Mouse (Mus musculus) spleen, adult 18-20 months (tissue): Measurements from ENCODE around the gene Ston2.

Experiments
- DNase-seq, 2 experiments: peaks; one replicate each; pipeline ENCODE4 v3.0.0; 2022; ENCODE audit warnings: mixed read lengths in 2 of 2

Ston2 gene

GRCm38 (mm10) chr12:91787959-91788437 lies at the start of gene Ston2:
Ston2 (minus strand) TSS chr12:91788387.
- DNase-seq, result no peak

DNA sequence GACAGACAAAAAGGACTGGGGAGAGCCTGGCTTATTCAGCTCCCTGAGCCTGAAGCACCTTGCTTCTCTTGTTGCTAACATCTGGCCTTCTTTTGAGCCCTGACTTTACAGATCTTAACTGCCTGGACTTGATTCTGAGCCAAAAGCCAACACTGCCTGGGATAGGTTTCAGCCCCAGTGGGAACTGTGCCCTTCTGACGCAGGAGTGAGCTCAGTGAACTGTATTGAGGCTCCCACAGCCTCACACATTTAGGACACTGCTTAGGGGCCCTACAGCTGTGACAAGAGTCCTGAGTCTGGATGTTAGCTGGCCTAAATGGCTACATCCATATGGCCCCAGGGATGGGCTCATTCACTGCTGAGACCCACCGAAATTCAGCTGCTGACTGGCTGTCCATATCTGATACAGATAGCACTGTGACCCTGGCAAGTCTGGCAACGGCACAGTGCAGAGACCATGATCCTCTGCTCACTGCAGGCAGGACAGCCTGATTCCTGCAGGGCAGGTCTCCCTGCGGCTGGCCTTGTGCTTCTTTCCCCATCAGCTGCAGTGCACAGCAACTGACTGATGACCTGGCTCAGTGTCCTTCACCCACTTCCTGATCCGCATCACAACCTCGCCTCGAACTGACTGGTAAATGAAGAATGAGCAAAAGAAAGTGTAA lies 49.3 kb upstream of the Ston2 start:
- no peak for DNase-seq

DNA sequence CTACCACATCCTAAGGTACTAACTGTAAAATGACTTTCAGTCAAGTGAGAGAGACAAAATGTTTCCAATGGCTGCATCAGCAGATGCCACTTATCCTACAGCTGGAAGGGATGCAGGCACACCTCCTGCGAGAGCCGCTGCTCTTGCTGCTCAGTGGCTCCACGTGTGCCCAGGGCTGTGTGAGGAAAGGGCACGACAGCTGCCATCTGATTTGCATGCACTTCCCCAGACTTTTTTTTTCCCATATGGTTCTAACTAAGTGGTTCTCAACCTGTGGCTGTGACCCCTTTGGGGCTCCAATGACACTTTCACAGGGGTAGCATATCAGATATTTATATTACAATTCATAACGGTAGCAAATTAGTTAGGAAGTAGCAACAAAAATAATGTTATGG lies 45.7 kb upstream of the Ston2 start:
- no peak for DNase-seq

GRCm38 (mm10) chr12:91833237-91833938 lies 45.2 kb upstream of the Ston2 start:
- DNase-seq, result no peak

GRCm38 (mm10) chr12:91831410-91831809 lies 43.2 kb upstream of the Ston2 start:
- DNase-seq, result no peak

GRCm38 (mm10) chr12:91820461-91820860 lies 32.3 kb upstream of the Ston2 start:
- DNase-seq, result no peak

GRCm38 (mm10) chr12:91818726-91819125 lies 30.5 kb upstream of the Ston2 start:
- no peak for DNase-seq

GRCm38 (mm10) chr12:91815990-91816389 lies 27.8 kb upstream of the Ston2 start:
- DNase-seq, result peak; percentile 20 to 46

GRCm38 (mm10) chr12:91815552-91815951 lies 27.4 kb upstream of the Ston2 start:
- DNase-seq, result no peak

DNA sequence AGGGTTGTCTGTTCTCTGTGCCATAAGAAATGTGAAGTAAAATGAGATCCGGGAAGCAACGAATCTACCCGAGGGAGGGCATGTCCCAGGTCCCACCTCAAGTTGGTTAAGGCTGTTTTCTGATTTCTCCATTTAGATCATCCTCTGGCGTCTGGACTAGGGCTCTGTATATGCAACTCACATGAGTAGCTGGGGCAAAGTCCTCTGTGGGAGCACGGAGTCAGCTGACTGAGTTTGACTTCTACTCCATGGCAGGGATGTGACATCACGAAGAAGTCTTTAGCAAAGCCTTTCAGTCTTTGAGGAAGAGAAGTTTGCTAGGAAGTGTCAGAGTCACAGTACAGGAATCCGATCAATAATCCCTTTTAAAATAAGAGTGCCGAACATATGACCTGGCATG lies 20.7 kb upstream of the Ston2 start:
- DNase-seq, result no peak

GRCm38 (mm10) chr12:91807761-91808160 lies 19.6 kb upstream of the Ston2 start:
- no peak for DNase-seq

DNA sequence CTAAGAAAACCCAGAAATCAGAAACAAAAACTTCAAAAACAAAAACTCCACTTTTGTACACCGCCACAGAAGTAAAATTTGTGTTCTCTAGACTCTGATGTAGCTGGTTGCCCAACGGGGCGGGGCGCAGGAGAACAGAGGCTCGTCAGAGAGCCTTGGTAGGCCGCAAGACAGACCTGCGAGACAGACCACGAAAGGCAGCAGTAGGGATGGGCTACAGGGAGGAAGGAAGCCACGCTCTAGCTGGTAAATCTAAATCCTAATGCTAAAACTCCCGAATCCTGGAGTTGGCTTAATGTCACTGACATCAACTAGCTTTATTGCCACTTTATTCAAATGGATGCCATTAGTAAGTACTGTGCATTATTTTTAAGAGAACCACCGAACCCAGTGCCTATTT lies 18.9 kb upstream of the Ston2 start:
- no peak for DNase-seq

DNA sequence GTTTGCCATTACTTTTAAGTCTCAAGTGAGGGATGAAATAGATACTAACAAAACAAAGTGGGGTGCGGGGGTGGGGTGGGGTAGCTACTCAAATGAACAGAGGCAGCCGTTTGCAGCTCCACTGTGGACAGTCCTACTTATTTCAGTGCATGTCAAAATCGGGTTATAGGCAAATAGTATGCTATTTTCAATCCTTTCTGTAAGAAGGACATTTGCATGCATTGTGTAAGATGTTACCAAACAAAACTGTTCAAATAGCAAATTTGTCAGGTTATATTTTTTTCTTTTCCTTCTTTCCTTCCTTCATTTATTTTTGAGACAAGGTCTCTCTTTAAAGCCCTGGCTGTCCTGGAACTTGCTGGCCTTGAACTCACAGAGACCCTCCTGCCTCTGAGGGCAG lies 16.1 kb upstream of the Ston2 start:
- DNase-seq, result no peak

DNA sequence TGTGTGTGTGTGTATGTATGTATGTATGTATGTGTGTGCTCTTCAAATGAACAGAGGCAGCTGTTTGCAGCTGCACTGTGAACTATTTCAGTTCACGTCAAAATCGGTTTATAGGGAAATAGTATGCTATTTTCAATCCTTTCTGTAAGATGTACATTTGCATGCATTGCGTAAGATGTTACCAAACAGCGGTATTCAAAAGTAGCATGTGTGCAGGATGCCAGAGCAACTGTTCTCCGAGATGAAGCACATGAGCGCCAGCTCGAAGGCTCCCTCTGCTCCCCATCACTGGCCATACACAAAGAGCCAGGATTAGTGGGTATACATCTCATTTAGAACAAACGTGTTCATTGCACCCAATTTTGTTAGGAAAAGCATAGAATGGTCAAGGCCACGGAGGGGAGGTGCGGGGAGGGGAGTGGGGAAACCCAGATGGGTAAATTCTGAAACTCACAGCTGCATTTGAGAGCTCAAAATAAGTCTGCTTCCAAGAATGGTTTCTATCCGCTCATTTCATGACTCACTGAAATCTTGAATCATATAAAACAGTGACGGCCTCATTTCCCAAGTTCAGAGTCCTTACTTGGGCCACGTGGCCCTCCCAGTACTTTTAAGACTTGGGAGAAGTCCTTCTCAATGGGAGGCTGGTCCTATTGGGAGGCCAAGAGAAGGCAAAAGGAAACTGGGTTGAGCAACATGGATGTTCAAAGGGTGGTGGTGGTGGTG lies 15.2 kb upstream of the Ston2 start:
- no peak for DNase-seq

GRCm38 (mm10) chr12:91802586-91803206 lies 14.5 kb upstream of the Ston2 start:
- no peak for DNase-seq

DNA sequence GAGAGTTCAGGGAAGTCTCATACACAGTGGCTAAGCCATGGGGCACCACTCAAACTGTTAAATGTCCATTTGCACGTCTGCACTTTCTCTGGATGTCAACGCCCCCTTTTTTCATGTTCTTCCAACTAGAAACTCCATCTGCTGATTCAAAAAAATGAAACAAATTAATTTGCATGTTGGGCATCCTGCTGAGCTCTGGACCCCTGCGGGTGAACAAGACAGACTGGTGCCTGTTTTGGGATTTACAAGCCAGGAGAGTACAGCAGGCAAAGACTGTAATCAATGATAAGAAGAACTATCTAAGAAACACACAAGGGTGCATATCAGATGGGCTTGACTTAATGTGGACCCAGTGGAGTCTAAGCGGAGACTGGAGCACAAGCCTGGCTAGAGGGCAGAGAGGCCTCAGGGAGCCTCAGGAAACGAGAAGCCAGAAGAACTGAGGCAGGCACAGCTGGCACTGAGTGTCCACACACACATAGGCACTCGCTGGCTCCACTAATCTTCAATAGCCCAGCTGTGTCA lies 12.7 kb upstream of the Ston2 start:
- no peak for DNase-seq

- DNase-seq, result no peak
These were observed 11.7 kb upstream of the Ston2 start for GRCm38 (mm10) chr12:91799821-91800335.

- no peak for DNase-seq
These were observed 11.2 kb upstream of the Ston2 start for GRCm38 (mm10) chr12:91799379-91799773.

- DNase-seq, result no peak
These were observed 10.7 kb upstream of the Ston2 start for GRCm38 (mm10) chr12:91798720-91799378.

GRCm38 (mm10) chr12:91796774-91797173 lies 8.6 kb upstream of the Ston2 start:
- no peak for DNase-seq

DNA sequence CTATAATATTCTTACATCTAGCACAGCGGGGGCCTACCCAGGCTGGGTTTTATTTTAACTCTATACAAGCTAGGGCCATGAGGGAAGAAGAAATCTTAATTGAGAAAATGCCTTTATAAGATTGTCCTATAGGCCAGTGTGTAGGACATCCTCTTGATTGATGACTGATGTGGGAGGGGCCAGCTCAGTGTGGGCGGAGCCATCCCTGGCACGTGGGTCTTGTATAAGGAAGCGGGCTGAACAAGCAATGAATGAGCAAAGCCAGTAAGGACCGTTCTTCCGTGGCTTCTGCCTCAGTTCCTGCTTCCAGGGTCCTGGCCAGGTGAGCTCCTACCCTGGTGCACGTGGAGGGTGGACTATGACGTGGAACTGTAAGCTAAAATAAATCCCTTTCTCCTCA lies 5.1 kb upstream of the Ston2 start:
- no peak for DNase-seq

- no peak for DNase-seq
These were observed 3.6 kb upstream of the Ston2 start for GRCm38 (mm10) chr12:91791822-91792221.
